Mouse (Mus musculus): ENCODE measurements around the gene F2rl3. TPM values are rescaled to one million over a fixed set of nuclear protein-coding genes. Genes with fewer than 3 reads are reported as not detected.

The F2rl3 gene
- total and polyA plus RNA-seq, 3 experiments = 0.77 to 2.2 (median 1.5) TPM

DNA sequence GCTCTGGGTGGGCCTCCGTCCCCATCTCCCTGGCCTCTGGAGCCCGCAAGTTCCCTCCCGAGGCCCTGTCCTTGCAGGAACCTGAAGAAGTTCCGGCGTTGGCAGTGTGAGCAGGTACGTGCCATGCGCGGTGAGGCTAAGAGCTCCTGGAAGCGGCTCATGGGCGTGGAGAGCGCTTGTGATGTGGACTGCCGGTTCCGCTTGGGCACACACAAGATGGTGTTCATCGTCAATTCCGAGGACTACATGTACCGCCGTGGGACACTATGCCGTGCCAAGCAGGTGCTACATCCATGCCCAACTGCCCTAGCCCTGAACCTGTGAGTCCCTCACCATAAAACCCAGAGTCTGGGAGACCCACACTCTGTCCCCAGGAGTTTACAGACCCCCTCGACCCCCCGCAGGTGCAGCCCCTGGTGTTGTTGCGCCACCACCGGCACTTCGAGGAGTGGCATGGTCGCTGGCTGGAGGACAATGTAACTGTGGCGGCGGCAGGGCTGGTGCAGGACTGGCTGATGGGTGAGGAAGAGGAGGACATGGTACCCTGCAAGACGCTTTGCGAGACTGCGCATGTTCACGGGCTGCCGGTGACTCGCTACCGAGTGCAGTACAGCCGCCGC, 4.8 kb upstream of the F2rl3 start:
- DNase-seq = peak in 1 of 2 experiments; percentile 2
- Histone ChIP-seq H3K27ac (no peak overlapping the region), H3K4me3 (no peak overlapping the region), H3K79me2 (replicated peaks; ENCODE audit: control insufficient read depth, insufficient read depth, low read length) (no peaks in the 10 kb centered on the region), H3K9ac (ENCODE audit: low read depth, low read length) (no peak overlapping the region), H3K4me1 (ENCODE audit: control insufficient read depth, insufficient read depth, low read length) (peaks cover 3% of the 10 kb centered on the region; the same call in 1 of the 2 replicates), H3K36me3 (ENCODE audit: control insufficient read depth, insufficient read depth, low read length) (no peaks in the 10 kb centered on the region), H3K27me3 (ENCODE audit: control insufficient read depth, insufficient read depth, low read length) (no peaks in the 10 kb centered on the region)
- 96% methylated on average over 35 of the region's 35 CpGs for WGBS
- TF ChIP-seq POLR2A (IDR thresholded peaks at IDR 0.05; ENCODE audit: insufficient read depth, low read depth, low read length) (no peak), CTCF (IDR thresholded peaks at IDR 0.05) (no peak), EP300 (IDR thresholded peaks at IDR 0.05; ENCODE audit: insufficient read depth, low read depth, low read length) (no peak)
- intact Hi-C loops (cut with DNase I) = no loop called here

DNA sequence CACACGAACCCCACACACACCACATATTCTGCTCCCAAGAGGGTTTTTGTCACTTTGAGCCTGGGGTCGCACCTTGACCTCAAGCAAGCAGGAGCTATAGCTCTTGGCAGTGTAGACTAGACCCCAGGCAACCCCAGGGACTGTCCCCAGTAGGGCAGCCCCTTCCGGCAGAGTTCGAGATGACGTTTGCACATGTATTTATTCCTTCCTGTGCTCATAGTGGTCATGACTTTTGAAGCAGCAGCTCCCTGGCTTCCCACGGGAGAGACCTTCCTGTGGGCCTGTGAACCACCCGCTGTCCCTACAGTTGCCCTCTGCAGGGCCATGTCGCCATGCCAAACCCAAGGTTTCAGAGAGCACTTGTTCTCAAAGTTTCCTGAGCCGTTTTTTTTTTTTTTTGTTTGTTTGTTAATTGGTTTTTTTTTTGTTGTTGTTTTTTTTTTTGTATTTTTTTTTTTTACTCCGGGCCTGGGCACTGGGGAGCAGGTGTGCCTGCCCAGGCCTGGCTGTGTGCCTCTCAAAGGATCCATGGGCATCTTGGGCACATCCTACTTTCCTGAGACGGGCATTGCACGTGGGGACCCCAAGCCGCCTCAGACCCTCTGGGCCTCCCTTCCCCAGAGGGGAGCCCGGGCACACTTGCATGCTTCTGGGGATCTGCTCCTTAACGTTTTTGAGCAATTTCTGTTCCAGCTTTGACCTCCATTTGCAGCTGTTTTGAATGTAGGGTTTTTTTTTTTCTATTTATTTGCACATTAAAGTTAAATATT, 4.1 kb upstream of the F2rl3 start:
- TF ChIP-seq EP300 (IDR thresholded peaks at IDR 0.05; ENCODE audit: insufficient read depth, low read depth, low read length) (no peak), POLR2A (IDR thresholded peaks at IDR 0.05; ENCODE audit: insufficient read depth, low read depth, low read length) (no peak), CTCF (IDR thresholded peaks at IDR 0.05) (no peak)
- H3K79me2 ChIP-seq (replicated peaks; ENCODE audit: control insufficient read depth, insufficient read depth, low read length) = no peaks in the 10 kb centered on the region
- no peak overlapping the region for H3K9ac ChIP-seq (ENCODE audit: low read depth, low read length)
- H3K36me3 ChIP-seq (ENCODE audit: control insufficient read depth, insufficient read depth, low read length) = no peaks in the 10 kb centered on the region
- H3K4me3 ChIP-seq = no peak overlapping the region
- peak in 1 of 2 experiments; percentile 1 for DNase-seq
- 72% methylated on average over 15 of the region's 15 CpGs for WGBS
- intact Hi-C loops (cut with DNase I) = no loop called here
- no peaks in the 10 kb centered on the region for H3K27me3 ChIP-seq (ENCODE audit: control insufficient read depth, insufficient read depth, low read length)
- peaks cover 3% of the 10 kb centered on the region; the same call in 1 of the 2 replicates for H3K4me1 ChIP-seq (ENCODE audit: control insufficient read depth, insufficient read depth, low read length)
- no peak overlapping the region for H3K27ac ChIP-seq

DNA sequence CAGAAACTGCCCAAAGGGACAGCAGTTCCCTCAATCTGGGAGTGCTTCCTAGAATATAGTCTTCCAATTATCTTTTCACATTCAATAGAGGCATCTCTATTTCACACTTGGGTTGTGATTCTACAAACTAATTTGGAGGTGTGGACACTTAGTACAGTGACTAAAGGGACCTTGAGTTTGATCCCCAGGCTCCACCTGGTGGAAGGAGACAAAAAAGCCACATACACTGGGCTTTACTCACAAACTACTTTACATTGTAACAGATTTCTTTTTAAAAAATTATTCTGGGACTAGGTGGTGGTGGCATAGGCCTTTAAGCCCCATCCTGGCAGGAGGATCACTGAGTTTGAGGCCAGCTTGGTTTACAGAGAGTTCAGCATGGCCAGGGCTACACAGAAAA, 3.4 kb upstream of the F2rl3 start:
- Histone ChIP-seq H3K4me1 (ENCODE audit: control insufficient read depth, insufficient read depth, low read length) (peaks cover 3% of the 10 kb centered on the region; the same call in 1 of the 2 replicates), H3K36me3 (ENCODE audit: control insufficient read depth, insufficient read depth, low read length) (no peaks in the 10 kb centered on the region), H3K4me3 (no peak overlapping the region), H3K9ac (ENCODE audit: low read depth, low read length) (no peak overlapping the region), H3K79me2 (replicated peaks; ENCODE audit: control insufficient read depth, insufficient read depth, low read length) (no peaks in the 10 kb centered on the region), H3K27me3 (ENCODE audit: control insufficient read depth, insufficient read depth, low read length) (no peaks in the 10 kb centered on the region), H3K27ac (no peak overlapping the region)
- intact Hi-C loops (cut with DNase I) = no loop called here
- TF ChIP-seq EP300 (IDR thresholded peaks at IDR 0.05; ENCODE audit: insufficient read depth, low read depth, low read length) (no peak), POLR2A (IDR thresholded peaks at IDR 0.05; ENCODE audit: insufficient read depth, low read depth, low read length) (no peak), CTCF (IDR thresholded peaks at IDR 0.05) (peak; percentile 42)
- DNase-seq = peak in 1 of 2 experiments; percentile 0

DNA sequence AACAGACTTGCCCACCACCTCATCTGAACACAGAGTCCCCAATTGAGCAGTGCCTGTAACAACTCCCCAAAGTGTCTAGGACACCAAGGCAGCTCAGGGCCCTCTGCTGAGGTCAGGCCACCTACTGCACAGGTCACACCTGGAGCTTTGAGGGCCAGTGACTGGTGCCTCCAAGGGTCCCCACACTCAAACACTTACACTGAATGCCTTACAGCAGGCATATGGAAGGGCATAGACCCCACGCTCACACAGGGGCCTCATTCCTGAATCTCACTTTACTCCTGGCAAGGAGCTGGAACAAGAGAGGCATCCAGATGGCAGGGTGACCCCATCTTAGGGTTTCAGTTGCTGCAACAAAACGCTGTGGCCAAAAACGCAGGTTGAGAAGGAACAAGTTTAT, 1.5 kb upstream of the F2rl3 start:
- Histone ChIP-seq H3K27me3 (ENCODE audit: control insufficient read depth, insufficient read depth, low read length) (no peaks in the 10 kb centered on the region), H3K27ac (no peak overlapping the region), H3K79me2 (replicated peaks; ENCODE audit: control insufficient read depth, insufficient read depth, low read length) (no peaks in the 10 kb centered on the region), H3K36me3 (ENCODE audit: control insufficient read depth, insufficient read depth, low read length) (no peaks in the 10 kb centered on the region), H3K4me3 (no peak overlapping the region), H3K4me1 (ENCODE audit: control insufficient read depth, insufficient read depth, low read length) (peaks cover 3% of the 10 kb centered on the region; the same call in 1 of the 2 replicates), H3K9ac (ENCODE audit: low read depth, low read length) (no peak overlapping the region)
- intact Hi-C loops (cut with DNase I) = no loop called here
- DNase-seq = peak in 1 of 2 experiments; percentile 1
- WGBS = 88% methylated on average over 3 of the region's 3 CpGs
- TF ChIP-seq EP300 (IDR thresholded peaks at IDR 0.05; ENCODE audit: insufficient read depth, low read depth, low read length) (no peak), POLR2A (IDR thresholded peaks at IDR 0.05; ENCODE audit: insufficient read depth, low read depth, low read length) (no peak), CTCF (IDR thresholded peaks at IDR 0.05) (no peak)

DNA sequence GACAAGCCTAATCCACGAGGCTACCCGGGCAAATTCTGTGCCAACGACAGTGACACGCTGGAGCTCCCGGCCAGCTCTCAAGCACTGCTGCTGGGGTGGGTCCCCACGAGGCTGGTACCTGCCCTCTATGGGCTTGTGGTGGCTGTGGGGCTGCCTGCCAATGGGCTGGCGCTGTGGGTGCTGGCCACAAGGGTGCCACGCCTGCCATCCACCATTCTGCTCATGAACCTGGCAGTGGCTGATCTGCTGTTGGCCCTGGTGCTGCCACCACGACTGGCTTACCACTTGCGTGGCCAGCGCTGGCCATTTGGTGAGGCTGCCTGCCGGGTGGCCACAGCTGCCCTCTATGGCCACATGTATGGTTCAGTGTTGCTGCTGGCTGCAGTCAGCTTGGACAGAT, 626 bp downstream of the F2rl3 start:
- WGBS = 79% methylated on average over 12 of the region's 12 CpGs
- Histone ChIP-seq H3K4me3 (peak overlapping the region; percentile 35), H3K9ac (ENCODE audit: low read depth, low read length) (no peak overlapping the region), H3K27ac (peak overlapping the region; percentile 64), H3K79me2 (replicated peaks; ENCODE audit: control insufficient read depth, insufficient read depth, low read length) (no peaks in the 10 kb centered on the region), H3K36me3 (ENCODE audit: control insufficient read depth, insufficient read depth, low read length) (no peaks in the 10 kb centered on the region), H3K27me3 (ENCODE audit: control insufficient read depth, insufficient read depth, low read length) (no peaks in the 10 kb centered on the region), H3K4me1 (ENCODE audit: control insufficient read depth, insufficient read depth, low read length) (peaks cover 3% of the 10 kb centered on the region; the same call in 1 of the 2 replicates)
- no peak for TF ChIP-seq POLR2A (IDR thresholded peaks at IDR 0.05; ENCODE audit: insufficient read depth, low read depth, low read length)
- TF ChIP-seq EP300 (IDR thresholded peaks at IDR 0.05; ENCODE audit: insufficient read depth, low read depth, low read length) = no peak
- TF ChIP-seq CTCF (IDR thresholded peaks at IDR 0.05) = no peak
- DNase-seq = peak in 1 of 2 experiments; percentile 2
- intact Hi-C loops (cut with DNase I) = no loop called here

DNA sequence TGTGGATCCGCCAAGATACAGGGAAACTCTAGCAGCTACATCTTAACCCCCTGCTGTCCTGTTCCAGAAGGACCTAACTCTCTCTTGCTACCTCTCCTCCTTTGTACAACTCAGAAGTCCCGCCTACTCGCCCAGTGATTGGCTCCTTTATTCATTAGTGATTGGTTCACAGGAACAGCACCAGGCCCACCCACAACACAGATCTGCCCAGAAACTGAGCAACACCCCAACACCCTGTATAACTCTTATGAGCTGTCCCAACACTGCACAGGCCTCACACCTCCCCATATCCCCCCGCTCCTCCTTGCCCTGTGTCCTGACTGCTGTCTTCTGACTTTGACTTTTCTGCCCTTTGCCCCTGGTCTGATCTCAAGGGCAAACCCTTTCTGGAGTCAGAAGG, 4.0 kb downstream of the F2rl3 start:
- TF ChIP-seq EP300 (IDR thresholded peaks at IDR 0.05; ENCODE audit: insufficient read depth, low read depth, low read length) (no peak), POLR2A (IDR thresholded peaks at IDR 0.05; ENCODE audit: insufficient read depth, low read depth, low read length) (no peak), CTCF (IDR thresholded peaks at IDR 0.05) (no peak)
- intact Hi-C loops (cut with DNase I) = no loop called here
- 84% methylated on average over 4 of the region's 4 CpGs for WGBS
- H3K4me1 ChIP-seq (ENCODE audit: control insufficient read depth, insufficient read depth, low read length) = peaks cover 3% of the 10 kb centered on the region; the same call in 1 of the 2 replicates
- H3K27ac ChIP-seq = no peak overlapping the region
- H3K4me3 ChIP-seq = no peak overlapping the region
- no peak overlapping the region for H3K9ac ChIP-seq (ENCODE audit: low read depth, low read length)
- DNase-seq = no peak
- no peaks in the 10 kb centered on the region for H3K79me2 ChIP-seq (replicated peaks; ENCODE audit: control insufficient read depth, insufficient read depth, low read length)
- no peaks in the 10 kb centered on the region for H3K36me3 ChIP-seq (ENCODE audit: control insufficient read depth, insufficient read depth, low read length)
- no peaks in the 10 kb centered on the region for H3K27me3 ChIP-seq (ENCODE audit: control insufficient read depth, insufficient read depth, low read length)

All from heart, adult 2 months (tissue).